Mouse (Mus musculus) limb, embryonic 14.5 days (tissue): ENCODE data around the gene Rab14. TPM values are rescaled to one million over a fixed set of nuclear protein-coding genes. Genes with fewer than 3 reads are reported as not detected.
A peak's percentile ranks its signal among the peaks of the same experiment; 100 is the strongest.

Experiments used
- ATAC-seq: fragments of 200-750 bp; cut with Nextera tagmentation; 2 replicates; pipeline ENCODE4 v1.8.0; 2017; ENCODE audit warnings: low read depth, moderate number of reproducible peaks, moderate TSS enrichment; ENCODE audit not compliant: low FRiP score
- DNase-seq: peaks from one replicate; pipeline ENCODE4 v3.0.0-alpha.2; 2015; ENCODE audit warnings: low spot score
- H3K27ac ChIP-seq: fragments of 300-500 bp; sonication (generic); replicated peaks from 2 replicates; pipeline ENCODE4 v1.5.1; 2014; ENCODE audit warnings: low read depth, mild to moderate bottlenecking, low read length, moderate library complexity, mixed read lengths
- H3K27me3 ChIP-seq: fragments of 300-500 bp; sonication (generic); 2 replicates; pipeline ENCODE4 v1.6.1; 2014; ENCODE audit warnings: low read length, mixed read lengths; ENCODE audit not compliant: control insufficient read depth, insufficient read depth
- H3K36me3 ChIP-seq: fragments of 300-500 bp; sonication (generic); 2 replicates; pipeline ENCODE4 v1.6.1; 2014; ENCODE audit warnings: mild to moderate bottlenecking, low read length, moderate library complexity, mixed read lengths; ENCODE audit not compliant: control insufficient read depth, insufficient read depth
- H3K4me1 ChIP-seq: fragments of 300-500 bp; sonication (generic); 2 replicates; pipeline ENCODE4 v1.6.1; 2014; ENCODE audit warnings: antibody characterized with exemption, low read length, mixed read lengths; ENCODE audit not compliant: control insufficient read depth, insufficient read depth
- H3K4me2 ChIP-seq: fragments of 300-500 bp; sonication (generic); replicated peaks from 2 replicates; pipeline ENCODE4 v1.6.1; 2014; ENCODE audit warnings: low read depth, mild to moderate bottlenecking, low read length, moderate library complexity; ENCODE audit not compliant: severe bottlenecking
- H3K4me3 ChIP-seq: fragments of 300-500 bp; sonication (generic); replicated peaks from 2 replicates; pipeline ENCODE4 v1.5.1; 2014; ENCODE audit warnings: low read length
- H3K9ac ChIP-seq: fragments of 300-500 bp; sonication (generic); 2 replicates; pipeline ENCODE4 v1.6.1; 2014; ENCODE audit warnings: mild to moderate bottlenecking, low read depth, low read length, moderate library complexity; ENCODE audit not compliant: severe bottlenecking
- H3K9me3 ChIP-seq: fragments of 300-500 bp; sonication (generic); 2 replicates; pipeline ENCODE4 v1.6.1; 2016; ENCODE audit warnings: low read length; ENCODE audit not compliant: control insufficient read depth
- POLR2A ChIP-seq: fragments of 200-500 bp; IDR thresholded peaks from 2 replicates; pipeline ENCODE4 v1.8.0; 2012; ENCODE audit warnings: inconsistent platforms, mild to moderate bottlenecking, moderate library complexity, borderline replicate concordance; ENCODE audit not compliant: insufficient read depth, insufficient read length; ENCODE audit errors: extremely low read depth
- WGBS: fragments of 180-500 bp; shearing (Covaris S2); extraction: QIAGEN DNeasy Blood & Tissue Kit; methylation state at CpG from one replicate; pipeline ENCODE4 v1.1.7; 2014; 5-methylcytosine and 5-hydroxymethylcytosine counted together
- polyA plus RNA-seq, 2 experiments: library from polyadenylated mRNA; depleted of rRNA in 1 of 2; stranded (reverse) in 1 of 2; unstranded in 1 of 2; fragments of >200 nt; fragmentation: Nextera tagmentation in 1 of 2; extraction: Ambion mirVana in 1 of 2; gene quantifications; 2 replicates each; pipeline versions ENCODE4 v1.2.1 to v1.2.3; 2012 to 2014

Rab14 gene
- polyA plus RNA-seq (2012; rRNA removed) (127 and 130 TPM in 2 replicates), polyA plus RNA-seq (2014; fragmentation: Nextera tagmentation; extraction: Ambion mirVana) (276 and 298 TPM in 2 replicates)

- peak within 1 kb of the TSS; percentile 98 for H3K4me3 ChIP-seq
- no peak for TF ChIP-seq POLR2A
- ATAC-seq (peak; percentile 97), DNase-seq (peak; percentile 99)
- peaks cover 14% of the 10 kb centered on the region; the same call in 1 of the 2 replicates for H3K36me3 ChIP-seq
- peak within 1 kb of the TSS; percentile 99 for H3K9ac ChIP-seq
- peaks cover 10% of the 10 kb centered on the region; the same call in 1 of the 2 replicates for H3K4me1 ChIP-seq
- no peaks in the 10 kb centered on the region for H3K27me3 ChIP-seq
- peak within 1 kb of the TSS; percentile 98 for H3K27ac ChIP-seq
- H3K9me3 ChIP-seq: no peaks in the 10 kb centered on the region
- peak within 1 kb of the TSS; percentile 71 for H3K4me2 ChIP-seq
- 0% methylated on average over 32 of the region's 47 CpGs for WGBS
Observed at GRCm38 (mm10) chr2:35200898-35201668, at the start of gene Rab14. Gene Rab14 (minus strand): TSS chr2:35201120.

- Histone ChIP-seq H3K9me3 (peaks cover 6% of the 10 kb centered on the region; the same call in 1 of the 2 replicates), H3K9ac (no peak overlapping the region), H3K36me3 (no peaks in the 10 kb centered on the region), H3K27ac (no peak overlapping the region), H3K4me3 (no peak overlapping the region), H3K4me2 (no peak overlapping the region), H3K27me3 (no peaks in the 10 kb centered on the region), H3K4me1 (no peaks in the 10 kb centered on the region)
- DNase-seq (no peak), ATAC-seq (no peak)
- WGBS: 66% methylated on average over 5 of the region's 5 CpGs
- no peak for TF ChIP-seq POLR2A
Observed at GRCm38 (mm10) chr2:35247763-35248162, 46.8 kb upstream of the Rab14 start.

DNA sequence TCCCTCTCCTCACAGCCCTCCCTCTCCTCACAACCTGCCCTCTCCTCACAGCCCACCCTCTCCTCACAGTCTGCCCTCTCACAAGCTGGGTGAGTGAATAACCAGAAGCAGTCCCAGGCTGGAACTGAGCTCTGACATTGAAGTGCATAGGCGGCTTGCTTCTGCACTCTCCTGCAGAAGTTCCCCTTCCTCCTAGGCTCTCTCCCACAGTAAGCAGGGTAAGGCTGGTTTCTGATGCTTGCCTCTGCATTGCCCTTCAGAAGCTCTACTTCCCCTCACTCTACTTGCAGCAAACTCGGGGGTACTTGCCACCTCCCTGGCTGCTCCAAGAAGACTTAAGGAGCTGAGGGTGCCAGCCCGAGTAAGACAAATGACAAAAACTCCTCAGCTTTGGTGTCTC is 43.3 kb upstream of the Rab14 start:
- Histone ChIP-seq H3K4me2 (no peak overlapping the region), H3K4me3 (no peak overlapping the region), H3K9ac (no peak overlapping the region), H3K9me3 (peaks cover 7% of the 10 kb centered on the region; the same call in 1 of the 2 replicates), H3K27me3 (no peaks in the 10 kb centered on the region), H3K36me3 (no peaks in the 10 kb centered on the region), H3K4me1 (no peaks in the 10 kb centered on the region), H3K27ac (no peak overlapping the region)
- 59% methylated on average over 3 of the region's 3 CpGs for WGBS
- no peak for TF ChIP-seq POLR2A
- DNase-seq: no peak
- ATAC-seq: no peak

- no peaks in the 10 kb centered on the region for H3K9me3 ChIP-seq
- H3K4me2 ChIP-seq: no peak overlapping the region
- ATAC-seq (no peak), DNase-seq (peak; percentile 23)
- H3K4me3 ChIP-seq: no peak overlapping the region
- TF ChIP-seq POLR2A: no peak
- no peaks in the 10 kb centered on the region for H3K36me3 ChIP-seq
- no peaks in the 10 kb centered on the region for H3K27me3 ChIP-seq
- 71% methylated on average over 6 of the region's 6 CpGs for WGBS
- peaks cover 10% of the 10 kb centered on the region for H3K4me1 ChIP-seq
- no peak overlapping the region for H3K9ac ChIP-seq
- H3K27ac ChIP-seq: no peak overlapping the region
Observed at GRCm38 (mm10) chr2:35235021-35235420, 34.1 kb upstream of the Rab14 start.

- WGBS: 30% methylated on average over 3 of the region's 3 CpGs
- Histone ChIP-seq H3K4me1 (peaks cover 11% of the 10 kb centered on the region), H3K36me3 (no peaks in the 10 kb centered on the region), H3K4me2 (no peak overlapping the region), H3K27ac (no peak overlapping the region), H3K9ac (no peak overlapping the region), H3K9me3 (no peaks in the 10 kb centered on the region), H3K4me3 (no peak overlapping the region), H3K27me3 (no peaks in the 10 kb centered on the region)
- no peak for DNase-seq
- TF ChIP-seq POLR2A: no peak
- ATAC-seq: no peak
Observed at GRCm38 (mm10) chr2:35233898-35234297, 33.0 kb upstream of the Rab14 start.
